Mouse (Mus musculus) testis, adult 2 months (tissue): ENCODE measurements around the gene Ube2g2.

Source experiments
- CTCF ChIP-seq: fragments of 200-500 bp; IDR thresholded peaks from 2 replicates; pipeline ENCODE4 v1.5.1; 2012; ENCODE audit warnings: low read depth, mild to moderate bottlenecking, inconsistent platforms, low read length, moderate library complexity; ENCODE audit not compliant: control insufficient read depth, insufficient read depth, insufficient replicate concordance
- POLR2A ChIP-seq: fragments of 200-500 bp; IDR thresholded peaks from 2 replicates; pipeline ENCODE4 v1.6.1; 2012; ENCODE audit warnings: low read depth, mild to moderate bottlenecking, inconsistent platforms, low read length, moderate library complexity; ENCODE audit not compliant: control insufficient read depth

DNA sequence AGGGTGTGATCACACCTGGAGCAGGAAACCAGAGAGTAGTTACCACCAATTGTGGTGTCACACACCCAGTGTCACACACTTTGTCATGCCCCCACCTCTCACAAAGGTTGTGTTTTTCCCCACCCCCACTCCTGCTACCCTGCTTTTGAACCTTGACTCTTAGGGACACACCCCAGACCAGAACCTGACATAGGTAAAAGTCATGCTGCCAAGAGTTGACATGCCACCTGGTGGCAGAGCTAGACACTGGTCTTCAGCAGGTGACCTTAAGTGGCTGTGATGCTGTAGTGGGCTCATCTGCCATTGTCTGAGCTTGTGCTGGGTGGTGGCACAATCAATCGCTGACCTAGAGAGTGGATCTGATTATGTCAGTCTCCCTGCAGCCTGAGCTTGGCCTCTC lies 7.9 kb downstream of the Ube2g2 start:
- TF ChIP-seq POLR2A = no peak
- no peak for TF ChIP-seq CTCF
